Mouse (Mus musculus): Measurements from ENCODE around the gene Taf10. TPM values are rescaled to one million over a fixed set of nuclear protein-coding genes. Genes with fewer than 3 reads are reported as not detected.
"Not testable (repeated sequence)": the region's sequence is repeated elsewhere in the genome, so short reads cannot be mapped to it uniquely, and the experiment has no call there.

Taf10 gene
- polyA plus RNA-seq, 3 experiments from 2014 or later = 12.4 to 25.1 (median 14.3) TPM

DNA sequence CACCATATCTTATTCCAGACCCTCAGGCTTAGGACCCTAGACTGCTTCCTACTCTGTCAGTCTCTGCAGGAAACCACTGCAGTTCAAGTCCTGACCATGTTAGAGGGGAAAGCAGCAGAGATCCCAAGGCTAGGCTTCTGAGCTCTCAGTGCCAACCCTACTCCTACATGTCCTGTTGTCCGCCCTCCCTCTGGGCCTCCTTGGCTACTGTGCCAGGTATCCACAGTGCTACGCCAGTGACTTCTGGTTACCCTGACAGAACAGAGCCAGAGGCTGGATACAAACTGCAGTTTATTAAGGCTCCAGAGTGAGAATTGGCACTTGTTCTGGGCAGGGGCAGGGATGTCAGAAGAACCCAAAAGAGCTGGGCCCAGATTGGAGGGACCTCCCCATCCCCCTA, 8.6 kb upstream of the Taf10 start:
- ATAC-seq = no peak

DNA sequence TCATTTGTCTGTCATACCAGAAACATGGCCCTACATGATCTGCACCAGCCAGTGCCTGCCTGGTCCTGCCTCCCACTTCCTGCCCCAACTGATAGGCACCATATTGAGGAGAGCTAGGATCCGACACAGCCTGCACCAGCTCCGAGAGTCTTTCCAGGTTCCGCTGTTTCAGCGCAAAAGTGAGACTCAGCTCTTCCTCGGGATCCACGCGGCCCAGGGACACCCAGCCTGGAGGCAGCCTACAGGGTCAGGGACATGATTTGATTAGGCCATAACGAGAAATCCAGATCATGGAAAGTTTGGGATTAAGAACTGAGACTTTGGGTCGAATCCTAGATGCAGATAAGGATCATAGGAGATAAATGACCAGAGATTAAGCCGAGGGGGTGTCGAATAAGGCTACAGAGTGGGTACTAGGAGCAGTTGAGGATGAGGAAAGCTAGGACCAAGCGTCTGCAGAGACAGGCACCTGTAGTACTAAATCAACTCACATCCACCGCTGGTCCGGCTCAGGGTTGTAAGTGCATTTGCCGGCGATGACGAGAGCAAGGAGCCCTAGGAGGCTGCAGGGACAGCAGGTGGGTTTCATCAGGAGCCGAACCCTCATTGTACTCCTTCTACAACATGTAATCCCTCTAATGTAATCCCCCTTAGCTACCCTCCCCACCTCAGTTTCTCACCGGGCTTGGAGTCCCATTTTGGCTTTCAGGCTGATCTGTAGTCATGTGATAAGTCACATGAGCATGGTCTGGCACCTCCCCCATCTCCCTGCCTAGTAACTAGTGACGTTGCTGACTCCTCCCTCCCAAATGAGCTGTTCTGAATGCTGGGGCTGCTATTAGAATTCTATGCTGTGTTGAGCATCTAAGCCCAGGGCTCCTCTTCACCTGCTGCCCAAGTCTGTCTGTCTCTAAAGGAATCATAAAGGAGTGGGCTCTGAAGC, 7.6 kb upstream of the Taf10 start, which contains the start of gene Tpp1:
Gene Tpp1 (minus strand): TSS at position 745 of the 943 bp plus-strand sequence.
- ATAC-seq = peak; percentile 100

- ATAC-seq = no peak
Measured at GRCm38 (mm10) chr7:105747776-105748175, 3.6 kb upstream of the Taf10 start.

DNA sequence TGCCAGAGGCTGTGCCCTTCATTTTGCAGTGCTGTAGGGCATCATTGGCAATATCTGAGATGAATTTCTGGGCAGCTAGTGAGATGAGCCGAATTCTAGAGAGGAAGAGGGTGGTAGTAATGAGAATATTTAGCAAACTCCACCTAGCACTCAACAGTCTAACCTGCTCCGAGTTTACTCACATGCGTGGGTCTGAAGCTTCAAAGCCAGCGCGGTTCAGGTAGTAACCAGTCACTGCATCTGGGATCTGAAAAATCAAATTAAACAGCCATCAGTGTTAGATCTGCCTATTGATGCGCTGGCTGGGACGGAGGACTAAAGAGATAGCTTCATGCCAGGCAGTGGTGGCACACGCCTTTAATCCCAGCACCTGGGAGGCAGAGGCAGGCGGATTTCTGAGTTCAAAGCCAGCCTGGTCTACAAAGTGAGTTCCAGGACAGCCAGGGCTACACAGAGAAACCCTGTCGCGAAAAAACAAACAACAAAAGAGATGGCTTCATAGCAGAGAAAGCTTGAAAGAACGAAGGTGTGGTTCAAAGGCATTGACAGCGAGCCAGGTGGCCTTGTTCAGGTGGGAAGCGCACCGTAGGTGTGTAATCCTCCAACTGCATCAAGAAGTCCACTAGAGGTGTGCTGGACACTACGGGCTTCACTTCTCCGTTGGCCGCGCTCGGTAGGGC, 775 bp downstream of the Taf10 start:
- not testable (repeated sequence) for ATAC-seq

- ATAC-seq = not testable (repeated sequence)
Measured at GRCm38 (mm10) chr7:105742539-105743215, 1.5 kb downstream of the Taf10 start.

GRCm38 (mm10) chr7:105741978-105742377, 2.2 kb downstream of the Taf10 start:
- ATAC-seq = no peak

DNA sequence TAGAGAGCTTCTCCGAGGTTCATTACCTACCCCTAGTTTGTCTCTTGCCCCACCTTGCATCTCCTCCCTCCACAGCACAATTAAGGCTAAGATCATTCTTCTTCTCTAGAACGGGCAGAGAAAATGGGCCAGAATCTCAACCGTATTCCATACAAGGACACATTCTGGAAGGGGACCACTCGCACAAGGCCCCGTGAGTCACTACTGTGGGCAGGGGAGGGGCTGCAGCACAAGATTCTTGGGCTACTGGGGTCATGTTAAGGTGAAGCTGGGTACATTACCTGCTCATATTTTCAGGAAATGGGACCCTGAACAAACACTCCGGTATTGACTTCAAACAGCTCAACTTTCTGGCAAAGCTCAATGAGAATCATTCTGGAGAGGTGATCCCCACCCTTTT, 3.3 kb downstream of the Taf10 start:
- no peak for ATAC-seq

DNA sequence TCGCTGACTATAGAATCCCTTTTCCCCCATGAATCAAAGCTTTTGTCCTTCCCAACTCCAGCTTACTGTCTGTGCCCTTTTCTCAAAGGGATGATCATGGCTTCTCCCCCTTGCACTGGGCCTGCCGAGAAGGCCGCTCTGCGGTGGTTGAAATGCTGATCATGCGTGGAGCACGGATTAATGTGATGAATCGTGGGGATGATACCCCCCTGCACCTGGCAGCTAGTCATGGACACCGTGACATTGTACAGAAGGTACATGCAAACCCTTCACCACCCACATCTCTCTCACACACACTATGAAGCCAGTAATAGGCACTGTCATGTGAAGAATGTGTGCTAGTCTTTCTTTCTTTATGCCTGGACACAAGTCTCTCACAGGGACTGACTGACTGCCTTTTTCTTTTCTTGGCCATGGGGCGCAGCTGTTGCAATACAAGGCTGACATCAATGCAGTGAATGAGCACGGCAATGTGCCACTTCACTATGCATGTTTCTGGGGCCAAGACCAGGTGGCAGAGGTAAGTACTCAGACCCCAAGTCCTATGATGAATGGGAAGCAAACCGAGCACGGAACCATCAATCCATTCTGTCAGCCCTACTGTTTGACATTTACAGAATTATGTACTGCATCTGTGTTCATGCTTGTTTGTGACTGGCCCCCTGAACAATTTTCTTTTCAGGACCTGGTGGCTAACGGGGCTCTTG, 3.9 kb downstream of the Taf10 start:
- ATAC-seq = no peak

- ATAC-seq = no peak
Measured at GRCm38 (mm10) chr7:105738948-105739347, 5.2 kb downstream of the Taf10 start.

- no peak for ATAC-seq
Measured at GRCm38 (mm10) chr7:105738286-105738685, 5.9 kb downstream of the Taf10 start.

DNA sequence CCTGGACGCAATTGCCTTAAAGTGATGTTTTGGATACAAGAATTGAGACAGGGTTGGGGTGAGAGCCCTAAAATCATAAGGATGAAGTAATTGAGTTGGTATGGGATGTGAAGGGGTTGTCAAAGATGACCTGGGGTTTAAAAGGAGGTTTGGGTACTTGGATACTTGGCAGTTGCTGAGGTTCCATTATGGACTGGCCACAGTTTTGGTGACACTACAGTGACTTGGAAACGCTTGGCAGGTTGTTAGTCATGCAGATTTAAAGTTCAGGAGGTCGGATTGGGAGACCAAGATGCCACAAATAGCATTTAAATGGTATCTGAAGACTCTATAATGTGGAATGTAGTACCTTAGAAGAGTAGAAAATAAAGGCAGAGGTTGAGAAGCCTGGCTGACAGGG, 6.5 kb downstream of the Taf10 start:
- no peak for ATAC-seq

DNA sequence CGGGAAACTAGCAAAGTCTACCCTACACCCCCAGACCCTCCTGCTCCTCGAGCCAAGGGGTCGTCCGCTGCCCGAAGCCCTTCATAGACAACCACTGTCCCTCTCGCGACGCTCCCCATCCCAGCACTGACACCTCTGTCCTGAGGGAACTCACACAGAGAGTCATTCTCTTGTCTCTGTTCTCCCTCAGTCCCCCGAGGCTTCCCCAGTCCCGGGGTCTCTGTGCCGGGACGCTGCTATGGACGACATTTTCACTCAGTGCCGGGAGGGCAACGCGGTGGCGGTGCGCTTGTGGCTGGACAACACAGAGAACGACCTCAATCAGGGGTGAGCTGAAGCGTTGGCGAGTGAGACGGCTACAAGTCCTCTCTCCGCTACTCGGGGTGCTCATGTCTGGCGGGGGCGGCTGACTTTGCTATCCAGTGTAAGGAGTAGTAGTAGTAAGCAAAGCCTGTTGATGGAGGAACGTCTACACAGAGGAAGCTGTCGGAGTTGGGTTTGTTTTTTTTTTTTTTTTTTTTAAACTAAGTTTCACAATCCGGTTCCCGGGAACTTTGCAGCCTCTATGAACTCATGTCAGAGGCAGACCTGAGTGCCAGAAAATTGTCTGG, 7.1 kb downstream of the Taf10 start, which contains the start of gene Rrp8:
Gene Rrp8 (minus strand): TSS at position 475 of the 611 bp plus-strand sequence.
- ATAC-seq = peak; percentile 41

DNA sequence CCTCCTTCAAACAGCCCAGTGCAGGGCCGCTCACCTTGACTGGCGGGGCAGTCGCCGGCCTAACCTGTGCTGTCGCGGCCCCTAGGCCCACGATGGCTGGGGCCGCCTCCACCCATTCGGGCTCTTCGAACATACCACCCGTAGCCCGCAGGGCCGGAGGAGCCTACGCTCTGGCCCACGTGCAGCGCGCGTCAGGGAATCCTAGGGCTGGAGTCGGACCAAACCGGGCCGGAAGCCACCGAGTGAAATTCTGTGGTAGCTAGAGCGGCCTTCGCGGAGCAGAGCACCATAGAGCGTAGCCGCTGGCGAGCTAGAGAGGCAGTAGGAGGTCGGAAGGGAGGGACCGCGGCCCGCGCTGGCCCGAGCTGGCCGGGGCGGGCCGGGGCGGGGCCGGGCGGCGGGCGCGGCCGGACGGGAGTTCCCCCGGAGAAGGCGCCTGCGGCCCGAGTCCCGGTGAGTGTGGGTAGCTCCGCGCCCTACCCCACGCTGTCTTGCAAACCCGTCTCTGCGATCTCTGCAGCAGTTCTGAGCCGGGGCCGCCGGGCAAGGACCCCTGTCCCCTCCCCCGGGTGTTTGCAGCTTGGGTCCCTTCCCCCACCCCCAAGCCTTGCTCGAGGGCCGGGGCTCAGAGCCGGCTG, 7.8 kb downstream of the Taf10 start, which contains the start of gene Ilk:
Gene Ilk (plus strand): TSS at position 329 of the 638 bp plus-strand sequence.
- ATAC-seq = peak; percentile 83

GRCm38 (mm10) chr7:105735464-105735863, 8.7 kb downstream of the Taf10 start:
- ATAC-seq = not testable (repeated sequence)

GRCm38 (mm10) chr7:105734826-105735225, 9.3 kb downstream of the Taf10 start:
- ATAC-seq = no peak

GRCm38 (mm10) chr7:105733836-105734235, 10.3 kb downstream of the Taf10 start:
- ATAC-seq = no peak

GRCm38 (mm10) chr7:105728701-105729428, 15.3 kb downstream of the Taf10 start:
- no peak for ATAC-seq

GRCm38 (mm10) chr7:105726980-105727325, 17.2 kb downstream of the Taf10 start:
- no peak for ATAC-seq

- peak; percentile 98 for ATAC-seq
Measured at GRCm38 (mm10) chr7:105726144-105726979, 17.8 kb downstream of the Taf10 start.

DNA sequence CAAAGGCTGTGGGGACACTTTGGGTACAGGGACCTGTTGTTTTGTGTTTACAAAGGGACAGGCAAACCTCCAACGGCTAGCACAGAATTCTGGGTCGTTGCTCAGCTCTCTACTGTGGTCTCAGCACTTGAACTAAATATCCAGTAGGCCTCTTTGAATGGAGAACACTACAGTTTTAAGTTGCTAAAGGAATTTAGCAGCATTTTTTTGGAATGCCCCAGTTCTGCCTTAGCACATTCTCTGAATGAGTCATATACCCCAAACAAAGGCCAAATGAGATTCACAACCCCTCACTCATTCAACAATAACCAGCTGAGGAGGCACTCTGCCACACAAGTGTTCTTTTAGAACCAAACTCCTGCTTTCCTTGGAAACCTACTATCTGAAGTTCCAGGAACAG, 22.2 kb downstream of the Taf10 start:
- ATAC-seq = no peak
